Mouse (Mus musculus) erythroblast, embryonic 14.5 days (primary cell): ENCODE results near the gene Nlrp9b.

Source experiments
- GATA1 ChIP-seq: IDR thresholded peaks from 2 replicates; pipeline ENCODE4 v1.6.1; 2012; ENCODE audit warnings: low read length, inconsistent platforms, mixed read lengths
- TAL1 ChIP-seq: IDR thresholded peaks from 3 replicates; pipeline ENCODE4 v1.6.1; 2012; ENCODE audit warnings: low read length, inconsistent platforms, mixed read lengths

- TF ChIP-seq GATA1 = no peak
- TF ChIP-seq TAL1 = no peak
These were observed 21.6 kb upstream of the Nlrp9b start for GRCm38 (mm10) chr7:19969541-19970090.
